Mouse (Mus musculus): ENCODE results near the gene Gm28036. TPM values are rescaled to one million over a fixed set of nuclear protein-coding genes. Genes with fewer than 3 reads are reported as not detected.

The Gm28036 gene
- polyA plus RNA-seq, 1 experiment from 2014 or later: 28.4 TPM

DNA sequence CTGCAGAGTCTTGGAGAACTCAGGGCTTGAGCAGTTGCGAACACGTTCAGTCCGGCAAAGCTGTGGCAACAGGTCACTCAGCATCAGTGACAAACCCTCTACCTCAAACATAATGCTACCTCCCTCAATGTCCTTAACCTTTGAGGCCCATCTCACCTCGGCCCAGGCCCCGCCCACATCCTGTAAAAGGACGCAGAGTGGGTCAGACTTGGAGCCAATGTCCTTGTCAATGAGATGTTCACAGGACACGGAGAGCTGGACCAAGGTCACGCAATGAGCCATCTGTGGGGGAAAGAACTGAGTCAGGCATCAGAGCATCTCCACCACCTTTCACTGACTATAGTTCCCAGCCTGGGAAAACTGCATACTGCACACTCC is 47.7 kb downstream of the Gm28036 start:
- ATAC-seq: no peak
- no peak overlapping the region for H3K27ac ChIP-seq
- H3K36me3 ChIP-seq: peaks cover 52% of the 10 kb centered on the region
- no peaks in the 10 kb centered on the region for H3K9me3 ChIP-seq
- H3K4me2 ChIP-seq (replicated peaks): no peak overlapping the region
- no peaks in the 10 kb centered on the region for H3K27me3 ChIP-seq
- H3K4me1 ChIP-seq (replicated peaks): peaks cover 16% of the 10 kb centered on the region; the same call in 1 of the 2 replicates
- no peak overlapping the region for H3K9ac ChIP-seq (replicated peaks)
- no peak overlapping the region for H3K4me3 ChIP-seq (replicated peaks)
- 97% methylated on average over 8 of the region's 8 CpGs for WGBS

GRCm38 (mm10) chr2:156078421-156079182 is 48.3 kb downstream of the Gm28036 start:
- H3K36me3 ChIP-seq: peaks cover 58% of the 10 kb centered on the region
- no peak overlapping the region for H3K27ac ChIP-seq
- 94% methylated on average over 16 of the region's 16 CpGs for WGBS
- H3K27me3 ChIP-seq: no peaks in the 10 kb centered on the region
- peaks cover 16% of the 10 kb centered on the region; the same call in 1 of the 2 replicates for H3K4me1 ChIP-seq (replicated peaks)
- no peak overlapping the region for H3K4me3 ChIP-seq (replicated peaks)
- no peak for ATAC-seq
- H3K9me3 ChIP-seq: no peaks in the 10 kb centered on the region
- H3K4me2 ChIP-seq (replicated peaks): no peak overlapping the region
- no peak overlapping the region for H3K9ac ChIP-seq (replicated peaks)

DNA sequence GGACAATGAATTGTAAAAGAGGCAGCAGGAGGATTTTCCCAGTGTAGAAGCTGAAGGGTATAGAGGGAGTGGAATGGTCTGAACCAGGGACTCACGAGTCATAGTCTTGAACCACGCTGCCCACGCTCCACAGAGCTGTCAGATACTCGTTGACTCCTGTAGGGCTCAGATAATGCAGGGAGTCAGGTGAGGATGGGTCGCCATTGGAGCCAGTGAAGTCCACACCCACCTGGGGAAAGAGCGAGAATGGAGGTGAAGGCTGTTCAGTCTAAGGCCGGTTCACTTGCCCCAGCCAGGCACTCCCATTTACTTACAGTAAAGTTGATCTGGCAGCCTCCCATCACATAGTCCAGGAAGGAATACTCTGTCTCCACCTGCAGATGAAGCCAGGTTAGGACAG is 49.4 kb downstream of the Gm28036 start:
- peaks cover 69% of the 10 kb centered on the region for H3K36me3 ChIP-seq
- WGBS: 93% methylated on average over 7 of the region's 7 CpGs
- no peaks in the 10 kb centered on the region for H3K9me3 ChIP-seq

GRCm38 (mm10) chr2:156073725-156074124 is 53.2 kb downstream of the Gm28036 start:
- H3K4me3 ChIP-seq (replicated peaks): no peak overlapping the region
- no peak overlapping the region for H3K9ac ChIP-seq (replicated peaks)
- no peaks in the 10 kb centered on the region for H3K27me3 ChIP-seq
- H3K36me3 ChIP-seq: peaks cover 98% of the 10 kb centered on the region
- no peak overlapping the region for H3K4me2 ChIP-seq (replicated peaks)
- H3K4me1 ChIP-seq (replicated peaks): no peaks in the 10 kb centered on the region
- H3K9me3 ChIP-seq: no peaks in the 10 kb centered on the region
- no peak overlapping the region for H3K27ac ChIP-seq
- ATAC-seq: no peak
- WGBS: 96% methylated on average over 15 of the region's 15 CpGs

More for the DNA sequence above, 49.4 kb downstream of the Gm28036 start:
- Histone ChIP-seq H3K27ac (no peak overlapping the region), H3K4me2 (replicated peaks) (no peak overlapping the region), H3K4me1 (replicated peaks) (peaks cover 16% of the 10 kb centered on the region; the same call in 1 of the 2 replicates), H3K9ac (replicated peaks) (no peak overlapping the region), H3K4me3 (replicated peaks) (no peak overlapping the region), H3K27me3 (no peaks in the 10 kb centered on the region)
- no peak for ATAC-seq

DNA sequence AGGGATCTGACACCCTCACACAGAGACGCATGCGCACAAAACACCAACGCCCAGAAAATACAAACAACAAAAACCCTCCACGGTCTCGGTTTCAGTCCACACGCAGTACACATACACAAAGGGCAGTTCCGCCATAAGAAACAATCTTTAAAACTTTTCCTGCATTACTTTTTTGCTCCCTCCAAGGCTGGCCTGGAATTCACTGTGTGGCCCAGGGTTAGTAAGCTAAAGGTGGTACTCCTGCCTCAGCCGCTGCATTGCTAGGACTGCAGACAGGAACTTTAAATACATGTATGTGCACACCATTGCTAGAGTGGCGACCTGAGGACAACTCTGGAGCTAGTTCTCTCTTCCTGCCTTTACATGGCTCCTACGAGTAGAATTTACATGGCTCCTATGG is 55.7 kb downstream of the Gm28036 start:
- 95% methylated on average over 10 of the region's 10 CpGs for WGBS
- no peak overlapping the region for H3K4me2 ChIP-seq (replicated peaks)
- no peak overlapping the region for H3K9ac ChIP-seq (replicated peaks)
- peaks cover 7% of the 10 kb centered on the region for H3K4me1 ChIP-seq (replicated peaks)
- H3K27ac ChIP-seq: no peak overlapping the region
- H3K27me3 ChIP-seq: no peaks in the 10 kb centered on the region
- peaks cover 90% of the 10 kb centered on the region for H3K36me3 ChIP-seq
- no peaks in the 10 kb centered on the region for H3K9me3 ChIP-seq
- H3K4me3 ChIP-seq (replicated peaks): no peak overlapping the region
- ATAC-seq: no peak

GRCm38 (mm10) chr2:156067916-156068315 is 59.0 kb downstream of the Gm28036 start:
- Histone ChIP-seq H3K36me3 (peaks cover 57% of the 10 kb centered on the region), H3K4me1 (replicated peaks) (peaks cover 16% of the 10 kb centered on the region), H3K27me3 (no peaks in the 10 kb centered on the region), H3K4me3 (replicated peaks) (no peak overlapping the region), H3K9me3 (no peaks in the 10 kb centered on the region), H3K9ac (replicated peaks) (no peak overlapping the region), H3K27ac (no peak overlapping the region), H3K4me2 (replicated peaks) (no peak overlapping the region)
- WGBS: 96% methylated on average over 10 of the region's 10 CpGs
- no peak for ATAC-seq

GRCm38 (mm10) chr2:156066126-156066525 is 60.8 kb downstream of the Gm28036 start:
- Histone ChIP-seq H3K4me3 (replicated peaks) (peak overlapping the region; percentile 68), H3K4me2 (replicated peaks) (peak overlapping the region; percentile 93), H3K27me3 (no peaks in the 10 kb centered on the region), H3K36me3 (peaks cover 41% of the 10 kb centered on the region), H3K27ac (no peak overlapping the region), H3K9me3 (no peaks in the 10 kb centered on the region), H3K9ac (replicated peaks) (peak overlapping the region; percentile 80), H3K4me1 (replicated peaks) (peaks cover 16% of the 10 kb centered on the region)
- WGBS: 38% methylated on average over 10 of the region's 10 CpGs
- ATAC-seq: peak; percentile 38

- under 1% methylated on average over 80 of the region's 81 CpGs for WGBS
- Histone ChIP-seq H3K4me1 (replicated peaks) (peaks cover 16% of the 10 kb centered on the region), H3K4me2 (replicated peaks) (peak within 1 kb of the TSS; percentile 93), H3K27me3 (no peaks in the 10 kb centered on the region), H3K27ac (peak within 1 kb of the TSS; percentile 86), H3K36me3 (peaks cover 33% of the 10 kb centered on the region), H3K4me3 (replicated peaks) (peak within 1 kb of the TSS; percentile 68), H3K9ac (replicated peaks) (peak within 1 kb of the TSS; percentile 80), H3K9me3 (no peaks in the 10 kb centered on the region)
- ATAC-seq: peak; percentile 86
Observed at GRCm38 (mm10) chr2:156065099-156066041, 61.5 kb downstream of the Gm28036 start, which contains the start of gene Spag4. Gene Spag4, plus strand, starts transcription at chr2:156065175.

- no peak within 1 kb of the TSS for H3K4me2 ChIP-seq (replicated peaks)
- 83% methylated on average over 9 of the region's 9 CpGs for WGBS
- no peaks in the 10 kb centered on the region for H3K9me3 ChIP-seq
- ATAC-seq: no peak
- H3K4me3 ChIP-seq (replicated peaks): no peak within 1 kb of the TSS
- H3K27me3 ChIP-seq: no peaks in the 10 kb centered on the region
- no peak within 1 kb of the TSS for H3K9ac ChIP-seq (replicated peaks)
- no peaks in the 10 kb centered on the region for H3K4me1 ChIP-seq (replicated peaks)
- no peak within 1 kb of the TSS for H3K27ac ChIP-seq
- no peaks in the 10 kb centered on the region for H3K36me3 ChIP-seq
Observed at GRCm38 (mm10) chr2:156052816-156053215, 74.1 kb downstream of the Gm28036 start, which contains the start of gene Fer1l4. Gene Fer1l4, minus strand, starts transcription at chr2:156052947.

DNA sequence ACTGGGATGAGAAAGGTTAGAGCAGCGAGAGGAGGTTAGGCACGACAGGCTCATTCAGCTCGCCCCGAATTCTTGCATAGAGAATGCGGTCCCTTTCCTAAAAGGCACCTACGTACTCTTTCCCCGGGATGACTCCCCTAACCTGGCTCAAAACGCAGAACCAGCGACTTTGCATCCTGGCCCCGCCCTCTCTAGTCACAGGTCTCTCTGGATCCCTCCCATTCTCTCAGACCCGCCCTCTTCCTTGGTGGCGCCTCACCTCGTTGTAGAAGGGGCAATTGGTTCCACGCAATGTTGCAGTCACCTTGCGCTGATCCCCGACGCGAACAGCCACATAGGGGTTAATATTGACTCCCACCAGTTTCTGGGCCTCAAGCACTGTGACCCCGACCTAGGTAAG is 79.0 kb downstream of the Gm28036 start:
- no peak for ATAC-seq
- Histone ChIP-seq H3K4me1 (replicated peaks) (no peaks in the 10 kb centered on the region), H3K27me3 (peaks cover 13% of the 10 kb centered on the region), H3K9ac (replicated peaks) (no peak overlapping the region), H3K36me3 (no peaks in the 10 kb centered on the region), H3K9me3 (no peaks in the 10 kb centered on the region), H3K4me3 (replicated peaks) (no peak overlapping the region), H3K4me2 (replicated peaks) (peak overlapping the region; percentile 28), H3K27ac (no peak overlapping the region)
- WGBS: 5% methylated on average over 19 of the region's 19 CpGs

DNA sequence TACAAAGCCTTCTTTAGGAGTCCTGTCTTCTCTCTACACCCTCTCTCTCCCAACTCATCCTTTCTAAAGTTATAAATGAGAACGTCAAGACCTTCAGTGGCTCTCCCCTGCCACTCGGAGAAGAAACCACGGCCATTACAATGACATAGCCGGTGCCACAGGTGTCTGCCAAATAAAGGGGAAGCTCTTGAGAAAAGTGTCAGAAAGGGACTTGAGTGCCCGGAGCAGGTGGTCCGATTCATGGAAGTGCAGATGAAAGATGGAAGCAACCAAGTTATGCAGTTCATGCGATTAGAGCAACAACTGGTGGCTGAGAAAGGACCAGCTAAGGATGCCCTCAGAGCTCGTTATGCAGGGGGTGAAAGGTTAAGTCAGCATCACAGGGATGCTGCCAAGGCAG is 84.0 kb downstream of the Gm28036 start:
- Histone ChIP-seq H3K27ac (no peak overlapping the region), H3K9ac (replicated peaks) (no peak overlapping the region), H3K4me3 (replicated peaks) (no peak overlapping the region), H3K36me3 (no peaks in the 10 kb centered on the region), H3K4me2 (replicated peaks) (no peak overlapping the region), H3K27me3 (peaks cover 13% of the 10 kb centered on the region), H3K4me1 (replicated peaks) (no peaks in the 10 kb centered on the region), H3K9me3 (no peaks in the 10 kb centered on the region)
- 84% methylated on average over 8 of the region's 8 CpGs for WGBS
- ATAC-seq: no peak

DNA sequence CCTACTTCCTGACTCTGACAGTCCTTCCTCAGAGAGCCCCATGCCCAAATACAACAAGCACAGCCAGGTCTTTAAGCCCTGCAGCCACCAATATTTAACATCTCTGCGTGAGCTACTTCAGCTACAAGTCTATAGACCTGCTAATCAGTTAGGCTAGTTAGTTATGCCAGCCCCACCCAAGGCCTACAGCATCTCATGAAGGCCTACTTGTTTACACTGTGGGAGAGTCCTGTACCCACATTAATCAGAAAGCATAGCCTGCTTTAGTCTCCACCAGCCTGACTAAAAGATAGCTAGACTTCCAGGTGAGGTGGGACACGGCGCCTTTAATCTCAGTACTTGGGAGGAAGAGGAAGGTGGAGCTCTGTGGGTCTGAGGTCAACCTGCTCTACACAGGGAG is 87.5 kb downstream of the Gm28036 start:
- Histone ChIP-seq H3K36me3 (no peaks in the 10 kb centered on the region), H3K4me3 (replicated peaks) (no peak overlapping the region), H3K27ac (no peak overlapping the region), H3K9ac (replicated peaks) (no peak overlapping the region), H3K27me3 (no peaks in the 10 kb centered on the region), H3K4me2 (replicated peaks) (no peak overlapping the region), H3K4me1 (replicated peaks) (no peaks in the 10 kb centered on the region), H3K9me3 (no peaks in the 10 kb centered on the region)
- ATAC-seq: no peak
- 92% methylated on average over 3 of the region's 3 CpGs for WGBS

All from midbrain, embryonic 13.5 days (tissue).